Mouse (Mus musculus): Measurements from ENCODE around the gene Neu1.

DNA sequence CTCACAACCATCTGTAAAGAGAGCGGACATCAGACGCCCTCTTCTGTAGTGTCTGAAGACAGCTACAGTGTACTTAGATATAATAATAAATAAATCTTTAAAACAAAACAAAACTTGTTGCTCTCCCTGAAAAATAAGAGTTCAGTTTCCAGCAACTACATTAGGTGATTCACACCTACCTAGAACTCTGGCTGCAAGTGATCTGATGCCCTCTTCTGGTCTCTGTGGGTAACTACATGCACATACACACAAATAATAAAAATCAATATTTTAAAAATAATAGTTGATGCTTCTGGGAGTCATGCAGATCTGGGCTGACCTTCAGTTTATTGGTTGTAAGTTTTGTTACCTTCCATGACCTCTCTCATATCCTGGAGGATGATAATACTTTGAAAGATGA is 53.2 kb downstream of the Neu1 start:
- TF ChIP-seq CTCF (IDR thresholded peaks at IDR 0.05; ENCODE audit: control insufficient read depth, insufficient read depth, low read length) (no peak), POLR2A (IDR thresholded peaks at IDR 0.05; ENCODE audit: borderline replicate concordance, control insufficient read depth, low read depth, low read length) (no peak)
